Mouse (Mus musculus): ENCODE results near the gene Rbm3.
"Not testable (repeated sequence)": the region's sequence is repeated elsewhere in the genome, so short reads cannot be mapped to it uniquely, and the experiment has no call there.

Gene Rbm3

DNA sequence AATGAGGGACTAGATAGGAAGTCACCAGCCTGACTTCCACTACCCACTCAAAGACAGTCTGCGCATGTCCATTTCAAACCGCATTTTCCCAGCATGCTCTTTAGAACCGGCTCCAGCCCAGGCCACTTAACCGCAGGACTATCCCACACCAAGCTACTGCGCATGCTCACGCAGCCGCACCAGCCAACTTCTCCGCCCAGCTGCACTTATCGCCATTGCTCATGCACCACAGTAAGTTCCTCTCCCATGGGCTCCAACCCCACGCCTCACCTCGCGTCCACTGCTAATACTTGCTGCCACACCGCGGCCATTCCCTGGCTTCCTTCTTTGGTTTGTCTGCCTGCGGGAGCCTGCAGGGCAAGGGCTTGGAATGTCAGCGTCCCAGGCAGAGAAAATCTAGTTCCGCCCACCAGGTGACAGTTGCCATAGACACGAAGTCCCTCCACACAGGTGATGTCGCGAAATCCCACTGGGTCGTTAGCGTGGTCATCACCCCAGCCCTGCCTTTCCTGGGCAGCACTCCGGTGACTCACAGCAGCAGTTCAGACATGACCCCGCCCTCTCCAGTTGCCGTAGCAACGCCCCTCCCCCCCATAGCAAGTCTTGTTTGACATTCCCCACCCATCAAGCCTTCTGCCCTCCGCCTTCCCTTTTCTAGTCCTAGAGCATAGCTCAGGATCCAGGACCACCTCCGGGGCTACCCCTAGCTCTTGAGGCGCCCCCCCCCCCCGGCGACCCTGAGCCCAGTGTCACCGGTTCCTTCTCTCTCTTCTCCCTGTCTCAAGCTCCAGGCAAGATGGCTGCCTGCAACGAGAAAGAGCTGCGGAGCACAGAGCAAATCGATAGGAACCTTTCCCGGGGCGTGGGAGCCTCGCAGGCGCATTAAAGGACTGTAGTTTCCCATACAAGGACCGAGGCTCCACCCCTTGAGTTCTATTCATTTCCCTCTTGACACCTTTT is 13.4 kb downstream of the Rbm3 start, which contains the start of gene Wdr13:
Gene Wdr13 (minus strand): TSS at position 876 of the 960 bp plus-strand sequence.
- in situ Hi-C loops (cut with MboI), result loop anchor here (25.0 kb wide), 1 partner anchor 245 kb away; the partner anchor contains the start of genes Pim2, Pqbp1, Slc35a2 and Timm17b

DNA sequence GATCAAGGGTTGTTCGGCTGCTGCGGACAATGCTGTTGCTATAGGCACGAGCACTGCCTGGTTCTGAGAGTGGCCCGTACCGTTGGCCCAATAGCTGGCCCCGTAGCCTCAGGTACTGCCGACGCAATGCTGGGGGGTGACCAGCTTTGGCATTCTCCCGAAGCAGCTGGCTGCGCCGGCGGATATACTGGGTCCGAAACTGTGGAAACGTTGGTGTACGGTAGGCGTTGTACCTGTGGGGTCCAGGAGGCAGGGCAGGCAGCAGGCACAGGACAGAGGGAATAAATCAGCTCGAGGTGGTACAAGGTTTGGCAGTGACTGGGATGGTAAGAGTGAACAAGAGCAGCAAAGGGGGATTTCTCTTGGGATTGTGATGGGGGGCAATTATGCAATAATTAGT is 14.3 kb downstream of the Rbm3 start:
- in situ Hi-C loops (cut with MboI), result loop anchor here (25.0 kb wide), 1 partner anchor 244 kb away; the partner anchor contains the start of genes Pim2, Pqbp1, Slc35a2 and Timm17b

DNA sequence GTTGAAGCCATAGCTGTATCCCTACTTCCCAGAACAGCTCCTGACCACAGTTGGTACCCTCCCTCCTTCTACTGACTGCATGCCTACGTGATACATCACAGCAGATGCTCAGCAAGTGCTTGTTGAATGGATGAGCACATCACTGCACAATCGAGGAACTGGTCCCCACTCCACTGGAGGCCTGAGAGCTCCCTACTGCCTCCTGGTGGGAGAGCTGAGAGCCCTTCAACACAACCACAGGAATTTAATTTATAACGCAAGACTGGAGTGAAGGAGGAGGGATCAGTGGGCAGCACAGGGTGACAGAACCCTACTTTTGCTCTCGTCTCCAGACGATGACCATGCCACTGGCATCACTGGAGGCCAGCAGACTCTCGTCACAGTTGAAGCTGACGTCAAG is 20.4 kb downstream of the Rbm3 start:
- in situ Hi-C loops (cut with MboI), result loop anchor here (25.0 kb wide), 1 partner anchor 238 kb away; the partner anchor contains the start of genes Pim2, Pqbp1, Slc35a2 and Timm17b

DNA sequence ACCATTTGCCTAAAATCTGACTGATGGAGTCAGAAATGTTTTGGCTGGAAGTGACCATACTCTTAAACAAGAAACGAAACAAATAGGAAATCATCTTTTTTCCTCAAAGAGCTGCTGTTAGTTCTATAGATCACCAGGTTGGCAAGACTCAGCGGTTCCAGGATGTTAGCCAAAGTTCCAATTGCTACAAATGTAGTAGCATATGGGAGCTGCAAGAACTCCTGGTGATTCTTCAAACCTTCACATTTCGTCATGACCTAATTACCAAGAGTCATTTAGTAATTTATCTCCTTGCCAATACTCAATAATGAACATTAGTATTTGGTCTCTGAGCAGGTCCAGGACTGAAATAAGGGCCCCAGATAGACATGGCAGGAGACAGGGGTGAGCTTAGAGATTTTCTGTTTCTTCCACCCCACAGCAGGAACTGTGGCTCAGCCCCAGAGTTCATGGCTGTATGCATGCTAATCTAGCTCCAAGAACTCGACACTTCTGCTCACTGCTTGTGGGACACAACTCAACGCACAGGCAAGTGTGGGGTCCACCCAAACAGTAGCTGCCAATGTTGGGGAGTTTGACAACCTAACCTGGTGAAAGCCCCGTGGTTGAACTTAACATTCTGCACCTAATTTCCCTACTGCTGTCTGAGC is 21.7 kb downstream of the Rbm3 start:
- in situ Hi-C loops (cut with MboI), result no loop called here

DNA sequence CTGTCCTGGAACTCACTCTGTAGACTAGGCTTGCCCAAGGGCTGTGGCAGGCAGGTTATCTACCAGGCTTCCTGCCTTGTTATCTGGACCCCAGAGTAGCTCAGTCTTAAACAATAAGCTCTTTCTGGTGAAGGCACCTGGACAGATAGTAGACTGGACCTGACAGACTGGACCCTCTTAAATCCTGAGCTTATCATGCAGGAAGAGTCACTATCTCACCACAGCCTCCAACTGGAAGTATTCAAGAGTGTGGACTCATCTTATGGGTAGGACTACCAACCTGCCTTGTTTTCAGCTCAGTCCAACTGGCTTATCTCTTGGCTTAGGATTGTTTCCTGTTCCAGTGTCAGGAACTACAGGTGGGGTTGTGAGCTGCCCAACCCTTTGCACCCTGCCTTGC is 28.4 kb downstream of the Rbm3 start:
- in situ Hi-C loops (cut with MboI), result loop anchor here (10.0 kb wide), 1 partner anchor 82 kb away; no protein-coding TSS in a partner anchor

DNA sequence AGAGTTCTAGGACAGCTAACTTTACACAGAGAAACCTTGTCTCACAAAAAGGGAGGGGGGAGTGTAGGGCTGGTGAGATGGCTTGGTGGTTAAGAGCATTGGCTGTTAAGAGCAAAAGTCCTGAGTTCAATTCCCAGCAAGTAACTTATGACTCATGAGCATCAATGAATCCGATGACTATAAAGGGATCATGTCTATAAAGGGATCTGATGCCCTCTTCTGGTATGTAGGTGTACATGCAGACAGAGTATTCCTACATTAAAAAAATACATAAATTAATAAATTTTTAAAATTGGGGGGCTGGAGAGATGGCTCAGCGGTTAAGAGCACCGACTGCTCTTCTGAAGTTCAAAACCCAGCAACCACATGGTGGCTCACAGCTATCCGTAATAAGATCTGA is 30.4 kb downstream of the Rbm3 start:
- in situ Hi-C loops (cut with MboI), result loop anchor here (10.0 kb wide), 1 partner anchor 80 kb away; no protein-coding TSS in a partner anchor

DNA sequence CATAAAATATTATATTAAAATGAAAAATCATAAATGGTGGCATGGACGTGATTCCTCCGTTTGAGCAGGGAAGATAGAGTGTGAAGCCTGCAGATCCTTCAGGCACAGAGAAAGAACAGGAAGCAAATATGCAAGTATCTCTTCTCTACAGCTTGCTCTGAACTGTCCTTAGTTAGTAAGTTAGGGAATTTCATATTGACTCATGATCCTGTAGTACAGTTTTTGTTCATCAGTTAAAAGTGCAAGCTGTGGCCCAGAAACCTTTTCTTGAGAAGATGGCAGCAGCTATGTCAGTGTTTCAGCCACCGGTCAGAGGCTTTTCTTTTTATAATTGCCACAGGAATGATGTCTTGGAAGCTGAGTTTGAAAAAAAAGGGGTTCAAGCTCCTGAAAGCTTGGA is 40.7 kb downstream of the Rbm3 start:
- in situ Hi-C loops (cut with MboI), result no loop called here

DNA sequence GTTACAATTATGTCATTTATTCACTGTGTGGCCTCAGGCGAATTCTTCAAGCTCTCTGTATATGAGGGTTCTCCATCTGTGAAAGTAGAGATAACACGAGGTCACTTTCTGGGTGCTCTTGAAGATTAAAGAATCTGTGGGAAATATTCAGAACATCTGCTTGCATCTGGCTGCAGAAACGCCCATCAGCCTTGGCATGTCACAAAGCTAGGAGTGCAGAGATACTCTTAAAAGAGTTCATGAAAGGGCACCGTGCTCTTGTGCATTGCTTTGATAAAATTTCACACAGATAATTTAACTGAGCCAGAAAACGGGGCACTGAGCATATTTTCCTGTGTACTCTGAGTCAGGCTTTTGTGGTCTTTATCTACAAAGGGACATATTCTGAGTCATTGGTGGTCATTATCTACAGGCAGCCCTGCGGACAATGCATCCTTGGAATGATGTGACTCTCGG is 43.4 kb downstream of the Rbm3 start:
- in situ Hi-C loops (cut with MboI), result no loop called here

DNA sequence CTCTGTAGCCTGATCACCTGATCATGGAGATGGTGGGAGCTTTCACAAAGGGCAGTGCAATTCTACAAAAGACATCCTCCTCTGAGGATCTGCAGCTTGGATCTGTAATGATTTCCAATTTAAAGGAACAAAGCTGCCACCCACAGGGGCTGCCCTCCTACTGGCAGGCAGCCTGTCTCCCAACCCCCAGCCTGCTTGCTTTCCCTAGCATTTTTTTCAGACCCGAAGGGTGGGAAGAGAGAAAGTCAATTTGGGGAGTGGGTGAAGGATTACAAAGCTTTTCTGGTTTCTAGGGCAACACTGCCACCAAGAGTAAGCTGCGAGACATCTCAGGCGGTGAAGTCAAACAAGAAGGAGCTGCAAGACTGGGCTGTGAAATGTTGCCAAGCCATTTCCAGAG is 44.7 kb downstream of the Rbm3 start:
- in situ Hi-C loops (cut with MboI), result no loop called here

DNA sequence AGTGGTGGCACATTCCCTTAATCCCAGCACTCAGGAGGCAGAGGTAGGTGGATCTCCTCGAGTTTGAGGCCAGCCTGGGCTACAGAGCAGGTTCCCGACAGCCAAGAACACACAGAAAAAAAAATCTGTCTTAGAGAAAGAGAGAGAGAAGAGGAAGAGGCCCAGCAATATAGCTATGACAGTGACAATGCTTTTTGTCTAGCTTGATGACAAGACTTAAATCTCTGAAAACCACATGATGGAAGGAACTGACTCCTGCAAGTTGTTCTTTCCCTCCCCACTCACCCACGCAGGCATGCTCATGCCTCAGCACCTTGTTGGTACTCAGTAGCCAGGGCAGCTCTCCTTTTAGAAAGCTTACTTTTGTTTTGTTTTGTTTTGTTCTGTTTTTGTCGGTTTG is 46.2 kb downstream of the Rbm3 start:
- in situ Hi-C loops (cut with MboI), result no loop called here

DNA sequence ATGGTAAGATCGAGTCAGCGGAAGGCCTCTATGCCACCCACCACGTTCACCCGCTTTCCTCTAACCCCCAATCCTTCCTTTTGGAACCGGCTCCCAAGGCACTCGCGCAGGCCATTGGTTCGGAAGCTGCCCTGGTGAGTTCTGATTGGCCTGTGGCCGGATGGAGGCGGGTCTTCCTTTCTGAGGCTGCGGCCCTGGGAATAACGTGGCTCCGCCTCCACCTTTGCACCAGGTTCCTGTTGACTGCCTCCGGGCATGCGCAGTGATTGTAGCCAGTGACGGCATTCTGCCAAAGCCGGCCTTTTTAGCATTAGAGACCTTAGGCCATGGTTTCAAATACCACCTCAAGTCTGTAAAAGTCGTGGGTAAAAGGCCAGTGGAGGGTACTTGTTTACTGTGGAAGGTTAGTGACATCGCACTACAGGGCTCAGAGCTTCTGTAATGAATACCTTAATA is 48.9 kb downstream of the Rbm3 start:
- in situ Hi-C loops (cut with MboI), result no loop called here

DNA sequence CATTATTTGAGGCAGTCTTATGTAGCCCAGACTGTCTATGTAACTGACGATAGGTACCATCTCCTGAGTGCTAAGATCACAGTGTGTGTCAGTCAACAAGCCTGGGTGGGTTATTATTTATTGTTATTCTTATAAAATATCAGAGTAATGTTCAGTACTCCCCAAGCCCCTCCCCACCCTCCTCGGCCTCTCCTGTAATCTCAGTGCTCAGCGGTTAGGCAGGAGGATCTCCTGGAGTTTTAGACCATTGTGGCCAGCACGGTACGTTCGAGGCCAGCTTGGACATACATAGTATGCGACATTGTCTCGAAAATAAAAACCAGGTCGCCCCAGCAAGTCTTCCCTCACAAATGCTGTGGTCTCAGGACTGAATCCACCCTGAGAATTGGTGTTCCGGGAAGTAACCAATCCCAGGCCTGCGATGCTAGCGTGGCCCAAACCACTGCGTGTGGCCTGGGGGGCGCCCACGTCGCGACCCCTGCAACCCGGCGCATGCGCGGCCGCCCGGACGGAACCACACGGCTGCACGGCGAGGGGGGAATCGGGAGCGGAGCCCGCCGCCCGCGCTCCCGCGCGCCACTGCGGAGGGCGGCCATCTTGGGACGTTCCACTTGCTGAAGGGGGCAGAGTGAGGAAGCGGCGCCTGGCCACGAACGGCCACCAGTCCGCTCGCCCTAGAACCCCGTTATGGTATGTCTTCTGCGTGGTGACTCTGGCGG is 49.5 kb downstream of the Rbm3 start:
- in situ Hi-C loops (cut with MboI), result not testable (repeated sequence)

DNA sequence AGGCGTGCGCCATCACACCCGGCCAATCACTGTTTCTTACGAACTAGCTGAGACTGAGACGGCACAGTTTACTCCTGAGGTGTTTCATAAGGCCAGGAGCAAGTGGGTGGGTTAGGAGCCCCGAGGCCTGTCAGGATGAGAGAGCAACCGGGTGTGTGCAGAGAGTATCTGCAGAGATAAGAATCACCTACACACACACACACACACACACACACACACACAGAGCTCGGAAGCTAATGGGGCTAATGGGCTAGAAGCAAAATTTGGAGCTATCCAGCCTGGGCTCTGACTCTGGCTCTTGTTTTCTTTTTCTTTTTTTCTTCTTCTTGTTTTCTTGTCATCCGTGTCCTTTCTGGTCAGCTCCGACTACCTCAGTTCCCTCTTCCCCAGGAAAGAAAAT is 50.1 kb downstream of the Rbm3 start:
- in situ Hi-C loops (cut with MboI), result no loop called here

DNA sequence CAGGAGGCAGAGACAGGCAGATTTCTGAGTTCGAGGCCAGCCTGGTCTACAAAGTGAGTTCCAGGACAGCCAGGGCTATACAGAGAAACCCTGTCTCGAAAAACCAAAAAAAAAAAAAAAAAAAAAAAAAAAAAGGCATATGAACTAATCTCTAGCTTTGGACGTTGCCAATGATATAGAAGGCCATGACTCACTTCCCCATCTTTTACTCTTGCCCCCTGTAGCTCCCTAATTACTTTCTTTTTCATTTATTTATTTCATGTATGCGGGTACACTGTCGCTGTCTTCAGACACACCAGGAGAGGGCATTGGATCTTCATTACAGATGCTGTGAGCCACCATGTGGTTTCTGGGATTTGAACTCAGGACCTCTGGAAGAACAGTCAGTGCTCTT is 54.7 kb downstream of the Rbm3 start:
- in situ Hi-C loops (cut with MboI), result not testable (repeated sequence)

DNA sequence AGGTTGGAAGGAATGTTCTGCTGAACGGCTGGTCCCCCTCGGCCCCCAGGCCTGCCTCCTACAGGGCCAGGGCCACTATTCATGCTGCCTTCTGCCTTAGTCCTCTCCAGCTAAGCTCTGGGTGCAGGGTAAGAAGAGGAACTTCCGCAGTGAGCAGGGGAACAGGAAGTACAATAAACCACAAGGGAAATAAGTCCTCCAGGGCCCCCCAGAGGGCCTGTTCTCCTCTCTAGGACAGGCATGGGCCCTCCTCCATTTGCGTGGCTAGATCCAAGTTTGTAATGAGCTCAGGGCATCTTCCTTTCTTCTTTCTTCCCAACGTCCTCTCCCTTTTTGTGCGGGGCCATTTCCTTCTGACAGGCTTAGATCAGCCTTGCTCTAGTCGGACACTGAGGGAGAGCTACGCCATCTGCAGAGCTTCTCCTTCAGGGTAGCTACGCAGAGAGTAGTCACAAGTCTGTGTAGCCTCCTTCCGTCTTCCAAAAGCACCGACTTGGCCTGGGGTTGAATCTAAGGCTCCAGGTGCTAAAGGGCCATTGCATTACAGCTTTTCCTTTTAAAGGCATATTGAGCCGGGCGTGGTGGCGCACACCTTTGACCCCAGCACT is 55.2 kb downstream of the Rbm3 start, which contains the start of gene Was:
Gene Was (minus strand): TSS at position 153 of the 608 bp plus-strand sequence.
- in situ Hi-C loops (cut with MboI), result no loop called here

DNA sequence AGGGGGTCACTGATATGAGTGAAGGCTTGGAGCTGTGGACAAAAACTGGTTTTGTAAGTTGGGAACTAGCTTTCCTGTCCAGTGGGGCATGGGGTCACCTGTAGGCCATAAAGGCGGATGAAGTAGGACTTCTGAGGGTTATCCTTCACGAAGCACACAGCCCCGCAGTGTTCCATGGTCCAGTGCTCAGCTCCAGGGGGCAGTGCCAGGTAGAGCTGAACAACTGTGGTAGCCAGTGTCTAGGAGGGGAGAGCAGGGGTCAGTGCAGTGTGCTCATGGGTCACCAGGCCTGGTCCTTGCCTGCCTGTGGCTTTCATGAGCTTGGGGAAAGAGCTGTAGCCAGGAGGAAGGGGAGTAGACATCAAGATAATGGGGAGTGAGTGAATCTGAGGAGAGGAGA is 55.9 kb downstream of the Rbm3 start:
- in situ Hi-C loops (cut with MboI), result no loop called here

Measured in mature B cell (primary cell).